Mouse (Mus musculus): ENCODE measurements around the gene Lrriq4.

DNA sequence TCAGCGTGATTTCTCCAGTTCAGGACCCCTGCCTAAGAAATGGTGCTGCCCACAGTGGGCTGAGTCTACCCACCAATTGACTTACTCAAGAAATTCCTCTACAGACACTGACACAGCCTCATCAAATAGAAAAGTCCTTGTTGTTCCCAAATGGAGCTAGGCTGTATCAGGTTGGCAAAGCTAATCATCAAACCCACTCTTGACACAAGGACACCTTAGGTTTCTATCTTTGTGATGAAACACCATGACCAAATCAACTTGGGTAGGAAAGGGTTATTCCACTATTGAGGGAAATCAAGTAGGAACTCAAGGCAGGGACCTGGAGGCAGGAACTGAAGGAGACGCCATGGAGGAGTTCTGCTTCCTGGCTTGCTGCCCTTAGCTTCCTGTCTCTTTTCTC lies at the start of gene Lrriq4:
- no peak for TF ChIP-seq CTCF (IDR thresholded peaks at IDR 0.05; ENCODE audit: control insufficient read depth, insufficient read depth, insufficient replicate concordance, low read depth, low read length)
- TF ChIP-seq POLR2A (IDR thresholded peaks at IDR 0.05; ENCODE audit: control insufficient read depth, low read depth, low read length): no peak
